Mouse (Mus musculus) intestine, embryonic 15.5 days (tissue): ENCODE measurements around the gene Slc47a2. TPM values are rescaled to one million over a fixed set of nuclear protein-coding genes. Genes with fewer than 3 reads are reported as not detected.

Experiments
- ATAC-seq: fragments of 200-750 bp; cut with Nextera tagmentation; 2 replicates; pipeline ENCODE4 v1.8.0; 2017; ENCODE audit warnings: moderate TSS enrichment, moderate library complexity
- H3K27ac ChIP-seq: fragments of 300-500 bp; sonication (generic); 2 replicates; pipeline ENCODE4 v1.5.1; 2015; ENCODE audit warnings: mild to moderate bottlenecking, inconsistent platforms
- H3K27me3 ChIP-seq: fragments of 300-500 bp; sonication (generic); replicated peaks from 2 replicates; pipeline ENCODE4 v1.6.1; 2015; ENCODE audit warnings: inconsistent platforms
- H3K36me3 ChIP-seq: fragments of 300-500 bp; sonication (generic); 2 replicates; pipeline ENCODE4 v1.6.1; 2015; ENCODE audit warnings: inconsistent platforms
- H3K4me1 ChIP-seq: fragments of 300-500 bp; sonication (generic); replicated peaks from 2 replicates; pipeline ENCODE4 v1.6.1; 2015; ENCODE audit warnings: inconsistent platforms
- H3K4me2 ChIP-seq: fragments of 300-500 bp; sonication (generic); replicated peaks from 2 replicates; pipeline ENCODE4 v1.6.1; 2015; ENCODE audit warnings: mild to moderate bottlenecking, inconsistent platforms
- H3K4me3 ChIP-seq: fragments of 300-500 bp; sonication (generic); replicated peaks from 2 replicates; pipeline ENCODE4 v1.5.1; 2015; ENCODE audit warnings: inconsistent platforms
- H3K9ac ChIP-seq: fragments of 300-500 bp; sonication (generic); 2 replicates; pipeline ENCODE4 v1.6.1; 2015; ENCODE audit warnings: inconsistent platforms
- H3K9me3 ChIP-seq: fragments of 300-500 bp; sonication (generic); 2 replicates; pipeline ENCODE4 v1.6.1; 2016; ENCODE audit warnings: inconsistent platforms
- WGBS: fragments of 180-500 bp; shearing (Covaris S2); methylation state at CpG from one replicate; pipeline ENCODE4 v1.1.7; 2015; 5-methylcytosine and 5-hydroxymethylcytosine counted together
- polyA plus RNA-seq: library from polyadenylated mRNA; unstranded; fragments of >200 nt; fragmentation: Nextera tagmentation; extraction: Ambion mirVana; gene quantifications from 2 replicates; pipeline ENCODE4 v1.2.1, GENCODE M21; 2015

The Slc47a2 gene
- polyA plus RNA-seq, 1 experiment from 2014 or later, result not detected

DNA sequence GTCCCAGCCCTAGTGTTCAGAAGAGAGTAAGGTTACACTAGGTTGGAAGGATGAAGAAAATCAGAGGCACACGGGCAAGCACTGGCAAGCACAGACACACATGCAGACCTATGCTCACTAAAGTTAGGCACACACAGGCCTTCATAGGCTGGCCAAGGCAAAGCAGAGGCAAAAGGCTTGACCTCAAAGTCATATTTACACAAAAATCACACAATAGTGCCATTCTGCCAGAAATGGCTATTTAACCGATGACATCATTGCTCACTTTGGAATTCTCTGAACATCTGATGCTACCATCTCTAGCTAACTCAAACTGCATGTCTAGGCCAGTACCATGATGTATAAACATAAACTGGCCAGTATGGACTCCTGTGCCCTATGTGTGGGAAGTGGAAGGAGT, 68.7 kb downstream of the Slc47a2 start:
- Histone ChIP-seq H3K4me1 (no peaks in the 10 kb centered on the region), H3K4me2 (no peak overlapping the region), H3K27me3 (no peaks in the 10 kb centered on the region), H3K9ac (no peak overlapping the region), H3K27ac (no peak overlapping the region), H3K36me3 (no peaks in the 10 kb centered on the region), H3K9me3 (no peaks in the 10 kb centered on the region), H3K4me3 (no peak overlapping the region)
- WGBS, result 79% methylated on average over 2 of the region's 2 CpGs
- ATAC-seq, result no peak

DNA sequence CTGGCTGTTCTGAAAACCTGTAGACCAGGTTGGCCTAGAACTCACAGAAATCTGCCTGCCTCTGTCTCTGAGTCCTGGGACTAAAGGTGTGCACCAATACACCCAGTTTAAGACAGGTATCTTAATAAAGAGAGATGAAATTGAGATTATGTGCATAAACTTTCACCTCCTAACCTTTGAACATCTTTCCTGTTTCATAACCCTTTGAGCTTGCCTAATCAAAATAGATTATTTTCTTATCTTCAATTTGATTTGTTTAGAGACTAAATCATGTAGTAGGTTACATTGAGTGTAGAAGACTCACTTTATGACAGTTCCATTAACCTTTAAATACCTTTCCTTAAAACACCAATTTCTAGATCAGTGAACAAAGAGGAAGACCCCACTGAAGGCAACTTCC, 71.0 kb downstream of the Slc47a2 start:
- Histone ChIP-seq H3K9ac (no peak overlapping the region), H3K36me3 (no peaks in the 10 kb centered on the region), H3K4me3 (no peak overlapping the region), H3K4me2 (no peak overlapping the region), H3K27ac (no peak overlapping the region), H3K27me3 (no peaks in the 10 kb centered on the region), H3K9me3 (no peaks in the 10 kb centered on the region), H3K4me1 (no peaks in the 10 kb centered on the region)
- no peak for ATAC-seq

DNA sequence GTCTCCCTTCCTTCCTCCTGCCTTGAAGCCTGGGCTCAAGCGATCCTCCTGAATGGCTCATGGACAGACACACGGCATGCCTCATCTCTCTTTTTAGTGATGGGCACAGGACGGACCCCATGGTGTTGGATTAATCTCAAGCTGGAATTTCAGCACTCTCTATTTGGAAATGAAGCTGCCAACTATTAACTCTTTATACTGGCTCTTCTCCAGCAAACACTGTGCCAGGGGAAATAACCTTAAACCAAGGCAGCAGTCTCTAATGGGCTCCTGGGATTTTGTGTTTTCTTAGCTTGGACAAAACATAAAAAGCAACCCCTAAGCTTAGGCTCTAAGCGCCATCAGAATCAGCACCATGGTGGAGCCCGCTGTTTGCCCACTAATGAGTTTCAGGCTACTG, 72.3 kb downstream of the Slc47a2 start:
- no peak overlapping the region for H3K27ac ChIP-seq
- no peaks in the 10 kb centered on the region for H3K9me3 ChIP-seq
- no peak for ATAC-seq
- 88% methylated on average over 5 of the region's 5 CpGs for WGBS
- no peaks in the 10 kb centered on the region for H3K27me3 ChIP-seq
- no peak overlapping the region for H3K9ac ChIP-seq
- H3K4me3 ChIP-seq, result no peak overlapping the region
- H3K4me2 ChIP-seq, result no peak overlapping the region
- H3K4me1 ChIP-seq, result 0 out of 2 replicates have a peak, but pooled peaks cover 3% of the 10 kb centered on the region
- H3K36me3 ChIP-seq, result no peaks in the 10 kb centered on the region

DNA sequence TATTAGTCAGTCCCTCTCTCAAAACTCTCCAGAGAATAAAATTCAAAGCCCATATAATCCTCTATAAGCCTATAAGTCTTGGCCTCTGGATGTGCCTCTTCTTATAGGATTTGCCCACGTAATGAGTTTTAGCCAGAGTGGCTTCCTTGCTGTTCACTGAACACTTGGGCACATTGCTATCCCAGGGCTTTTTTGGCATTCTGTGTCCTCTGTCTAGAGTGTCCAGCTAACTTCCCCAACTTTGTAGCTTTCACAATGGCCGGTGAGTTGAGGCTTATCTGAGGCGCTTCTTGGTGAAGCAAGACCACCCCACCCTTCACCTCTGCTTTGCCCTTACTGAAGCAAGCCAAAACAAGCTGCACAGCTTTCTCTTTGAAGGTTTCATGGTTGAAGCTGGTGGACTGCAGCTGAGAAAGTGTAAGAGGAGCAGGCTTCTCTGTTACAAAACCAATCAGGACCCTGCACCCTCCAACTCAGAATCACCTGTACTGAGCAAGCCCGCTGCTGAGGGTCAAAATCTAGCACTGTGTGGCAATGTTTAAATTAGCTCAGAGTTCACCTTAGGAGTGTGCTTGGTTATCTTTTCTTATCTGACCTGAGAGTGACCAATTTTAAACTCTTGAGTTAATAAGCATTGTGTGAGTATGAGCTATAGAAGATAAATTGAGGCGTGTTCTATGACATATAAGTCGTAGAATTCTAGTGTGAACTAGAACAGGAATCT, 73.9 kb downstream of the Slc47a2 start:
- Histone ChIP-seq H3K4me2 (no peak overlapping the region), H3K27me3 (no peaks in the 10 kb centered on the region), H3K9me3 (no peaks in the 10 kb centered on the region), H3K4me3 (no peak overlapping the region), H3K36me3 (no peaks in the 10 kb centered on the region), H3K4me1 (0 out of 2 replicates have a peak, but pooled peaks cover 4% of the 10 kb centered on the region), H3K9ac (no peak overlapping the region), H3K27ac (peak overlapping the region; percentile 8)
- ATAC-seq, result no peak
- WGBS, result 67% methylated on average over 6 of the region's 6 CpGs

DNA sequence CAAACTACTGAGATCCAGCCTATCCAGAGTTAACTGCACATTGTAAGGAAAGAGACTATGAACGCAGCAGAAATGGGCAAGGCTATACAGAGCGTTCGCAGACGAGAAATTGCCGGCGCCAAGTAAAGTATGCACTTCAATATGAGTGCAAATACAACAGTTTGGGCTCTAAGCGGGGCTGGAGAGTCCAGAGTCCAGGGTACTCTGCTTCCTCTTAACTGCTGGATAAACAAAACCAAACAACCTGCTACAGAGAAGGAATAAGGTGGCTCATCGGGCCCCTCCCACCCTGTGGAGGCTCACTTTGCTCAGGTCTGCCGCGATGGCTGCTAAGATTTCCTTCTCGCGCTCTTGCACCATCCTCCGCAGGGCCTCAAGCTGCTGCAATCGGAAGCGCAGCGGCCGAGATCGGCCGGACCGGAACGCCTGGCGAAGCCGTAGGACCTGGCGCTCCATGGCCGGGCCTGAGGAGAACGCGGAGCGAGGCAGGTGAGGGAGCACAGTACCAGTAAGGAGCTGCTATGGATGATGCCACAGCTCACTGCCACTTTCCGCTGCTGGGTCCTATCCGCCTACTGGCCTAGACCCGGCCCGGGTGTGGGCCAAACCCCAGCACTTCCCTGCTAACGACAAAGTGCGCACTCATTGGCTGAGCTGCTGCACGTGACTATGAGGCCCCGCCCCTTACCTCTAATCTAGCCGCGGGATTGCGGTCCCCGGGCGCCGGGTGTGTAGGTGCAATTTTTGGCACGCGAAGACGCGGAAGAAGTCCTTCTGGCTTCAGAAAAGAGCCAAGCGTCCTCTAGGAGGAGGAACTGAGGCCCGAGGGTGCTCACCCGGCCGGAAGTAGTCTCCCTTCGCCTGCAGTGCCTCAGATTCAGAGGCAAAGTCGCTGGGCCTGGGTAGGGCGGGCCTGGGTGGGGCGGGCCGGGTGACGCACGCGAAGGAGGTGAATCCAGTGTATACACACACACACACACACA, 75.8 kb downstream of the Slc47a2 start, which contains the start of gene Aldh3a2:
Gene Aldh3a2 (minus strand): TSS at position 914 of the 983 bp plus-strand sequence.
- Histone ChIP-seq H3K9ac (peak within 1 kb of the TSS; percentile 90), H3K36me3 (peaks cover 12% of the 10 kb centered on the region; the same call in 1 of the 2 replicates), H3K27me3 (no peaks in the 10 kb centered on the region), H3K4me1 (0 out of 2 replicates have a peak, but pooled peaks cover 4% of the 10 kb centered on the region), H3K4me3 (peak within 1 kb of the TSS; percentile 84), H3K27ac (peak within 1 kb of the TSS; percentile 100), H3K9me3 (no peaks in the 10 kb centered on the region), H3K4me2 (peak within 1 kb of the TSS; percentile 62)
- WGBS, result under 1% methylated on average over 58 of the region's 58 CpGs
- peak; percentile 99 for ATAC-seq

DNA sequence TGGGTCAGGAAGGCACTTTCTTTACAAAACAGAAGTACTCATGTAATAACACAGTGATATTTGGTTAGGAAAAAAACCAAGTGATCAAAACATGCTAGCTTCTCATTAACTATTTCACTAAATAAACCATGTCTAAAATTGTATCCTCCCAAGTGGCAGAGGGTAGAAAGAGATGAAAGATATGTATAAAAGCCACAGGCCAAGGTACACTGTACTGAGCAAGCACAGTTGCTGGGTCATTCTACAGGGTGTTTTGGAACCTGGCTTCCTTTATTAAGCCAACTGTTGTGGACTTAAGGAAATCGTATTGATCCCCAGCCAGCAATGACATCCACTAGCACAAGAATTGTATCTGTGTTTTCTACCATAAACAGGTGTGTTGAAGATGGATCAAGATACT, 78.8 kb downstream of the Slc47a2 start:
- Histone ChIP-seq H3K4me1 (0 out of 2 replicates have a peak, but pooled peaks cover 4% of the 10 kb centered on the region), H3K4me3 (no peak overlapping the region), H3K4me2 (no peak overlapping the region), H3K9me3 (no peaks in the 10 kb centered on the region), H3K27me3 (no peaks in the 10 kb centered on the region), H3K9ac (no peak overlapping the region), H3K27ac (no peak overlapping the region), H3K36me3 (peaks cover 17% of the 10 kb centered on the region; the same call in 1 of the 2 replicates)
- WGBS, result 86% methylated on average over 1 of the region's 1 CpGs
- ATAC-seq, result no peak

DNA sequence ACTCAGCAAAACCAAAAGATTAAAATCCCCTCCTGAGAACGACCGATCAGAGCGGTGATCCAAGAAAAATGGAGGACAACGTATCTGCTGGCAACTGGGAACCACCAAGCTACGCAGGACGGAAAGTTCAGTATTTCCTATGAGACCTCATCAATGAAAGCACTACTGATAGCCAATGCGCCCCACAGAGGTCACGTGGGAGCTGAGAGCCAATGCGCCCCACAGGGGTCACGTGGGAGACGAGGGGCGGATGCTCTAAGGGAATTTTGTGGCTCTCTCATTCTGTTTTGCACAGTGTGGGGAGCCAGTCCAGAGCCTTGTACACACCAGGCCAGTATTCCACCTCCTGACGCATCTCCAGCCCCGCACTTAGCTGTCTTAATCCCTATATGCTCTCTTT, 80.1 kb downstream of the Slc47a2 start:
- peaks cover 17% of the 10 kb centered on the region; the same call in 1 of the 2 replicates for H3K36me3 ChIP-seq
- no peak overlapping the region for H3K27ac ChIP-seq
- no peak overlapping the region for H3K4me2 ChIP-seq
- H3K9me3 ChIP-seq, result no peaks in the 10 kb centered on the region
- H3K4me1 ChIP-seq, result 0 out of 2 replicates have a peak, but pooled peaks cover 4% of the 10 kb centered on the region
- ATAC-seq, result no peak
- H3K27me3 ChIP-seq, result no peaks in the 10 kb centered on the region
- WGBS, result 93% methylated on average over 14 of the region's 14 CpGs
- no peak overlapping the region for H3K9ac ChIP-seq
- H3K4me3 ChIP-seq, result no peak overlapping the region

DNA sequence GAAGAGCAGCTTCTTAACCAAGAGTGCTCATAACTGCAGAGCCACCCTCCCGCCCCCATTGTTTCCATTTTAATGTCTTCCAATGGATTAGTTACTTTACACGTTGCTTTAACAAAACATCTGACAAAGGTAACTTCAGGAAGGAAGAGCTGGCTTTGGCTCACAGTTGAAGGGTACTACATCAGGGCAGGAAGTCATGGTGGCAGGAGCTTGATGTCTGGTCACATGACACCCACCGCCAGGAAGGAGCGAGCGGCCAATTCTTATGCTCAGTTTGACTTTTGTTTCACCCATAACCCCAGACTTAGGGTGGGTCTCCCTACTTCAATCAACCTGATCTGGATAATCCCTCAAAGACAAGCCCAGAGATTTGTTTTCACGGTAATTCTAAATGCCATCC, 83.6 kb downstream of the Slc47a2 start:
- no peak overlapping the region for H3K9ac ChIP-seq
- ATAC-seq, result no peak
- no peak overlapping the region for H3K4me2 ChIP-seq
- H3K4me1 ChIP-seq, result no peaks in the 10 kb centered on the region
- no peaks in the 10 kb centered on the region for H3K27me3 ChIP-seq
- no peak overlapping the region for H3K4me3 ChIP-seq
- H3K27ac ChIP-seq, result no peak overlapping the region
- H3K9me3 ChIP-seq, result no peaks in the 10 kb centered on the region
- WGBS, result 95% methylated on average over 6 of the region's 6 CpGs
- H3K36me3 ChIP-seq, result peaks cover 33% of the 10 kb centered on the region

DNA sequence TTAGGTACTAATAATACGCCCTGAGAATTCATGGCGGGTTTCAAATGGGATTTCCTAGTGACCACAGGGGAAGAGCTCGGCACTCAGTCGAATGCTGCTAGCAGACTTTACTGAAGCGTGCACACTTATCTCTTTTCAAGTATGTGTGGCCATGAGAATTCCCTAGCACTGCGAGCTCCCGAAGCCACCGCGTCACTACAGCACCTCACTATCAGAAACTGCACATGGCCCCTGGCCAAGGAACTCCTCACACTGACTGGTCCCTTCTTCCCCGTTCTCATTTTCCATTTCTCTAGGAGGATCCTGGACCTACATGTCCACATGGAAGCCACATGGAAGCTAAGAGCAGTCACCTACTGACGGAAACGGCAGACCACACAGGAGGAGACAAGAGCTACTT, 89.9 kb downstream of the Slc47a2 start:
- Histone ChIP-seq H3K4me1 (no peaks in the 10 kb centered on the region), H3K9me3 (no peaks in the 10 kb centered on the region), H3K4me3 (no peak overlapping the region), H3K27me3 (no peaks in the 10 kb centered on the region), H3K4me2 (no peak overlapping the region), H3K9ac (no peak overlapping the region), H3K27ac (no peak overlapping the region), H3K36me3 (peaks cover 35% of the 10 kb centered on the region)
- WGBS, result 91% methylated on average over 12 of the region's 12 CpGs
- no peak for ATAC-seq

DNA sequence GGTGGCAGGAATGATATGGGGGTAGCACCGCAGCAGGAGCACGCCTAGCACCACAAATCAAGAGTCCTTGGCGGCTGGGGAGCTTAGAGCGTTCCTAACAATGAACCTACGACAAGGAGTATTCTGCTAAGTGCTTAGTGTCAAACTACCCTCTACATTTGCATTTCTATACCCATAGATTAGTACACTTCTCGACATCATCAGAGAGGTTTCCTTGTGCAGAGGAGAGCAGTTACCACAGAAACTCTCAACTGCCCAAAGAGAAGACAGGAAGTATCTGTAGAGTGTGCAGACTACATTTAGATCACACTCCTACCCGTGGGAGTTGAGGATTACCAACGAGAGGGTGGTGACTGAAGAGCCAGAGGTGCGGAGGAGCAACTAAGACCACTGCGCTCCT, 90.9 kb downstream of the Slc47a2 start:
- no peak overlapping the region for H3K4me3 ChIP-seq
- no peak overlapping the region for H3K9ac ChIP-seq
- no peaks in the 10 kb centered on the region for H3K9me3 ChIP-seq
- no peak overlapping the region for H3K27ac ChIP-seq
- no peak overlapping the region for H3K4me2 ChIP-seq
- peaks cover 35% of the 10 kb centered on the region for H3K36me3 ChIP-seq
- no peaks in the 10 kb centered on the region for H3K4me1 ChIP-seq
- H3K27me3 ChIP-seq, result no peaks in the 10 kb centered on the region
- WGBS, result 83% methylated on average over 10 of the region's 10 CpGs
- no peak for ATAC-seq
